Mouse (Mus musculus) kidney, adult 2 months (tissue): ENCODE measurements around the gene Elp4. TPM values are rescaled to one million over a fixed set of nuclear protein-coding genes. Genes with fewer than 3 reads are reported as not detected.

ENCODE experiments used
- DNase-seq: peaks from one replicate; pipeline ENCODE4 v3.0.0; 2021
- H3K27ac ChIP-seq: fragments of 200-500 bp; 2 replicates; pipeline ENCODE4 v1.5.1; 2012; ENCODE audit warnings: low read depth, low read length, control low read depth, inconsistent platforms; ENCODE audit not compliant: insufficient read depth
- H3K27me3 ChIP-seq: fragments of 200-500 bp; replicated peaks from 2 replicates; pipeline ENCODE4 v1.6.1; 2012; ENCODE audit warnings: mild to moderate bottlenecking, moderate library complexity, low read length, inconsistent platforms; ENCODE audit not compliant: control insufficient read depth, insufficient read depth
- H3K36me3 ChIP-seq: fragments of 200-500 bp; 2 replicates; pipeline ENCODE4 v1.6.1; 2012; ENCODE audit warnings: mild to moderate bottlenecking, moderate library complexity, low read length, inconsistent platforms; ENCODE audit not compliant: control insufficient read depth, insufficient read depth
- H3K4me1 ChIP-seq: fragments of 200-500 bp; 2 replicates; pipeline ENCODE4 v1.6.1; 2011; ENCODE audit warnings: low read length; ENCODE audit not compliant: control insufficient read depth, insufficient read depth
- H3K4me3 ChIP-seq: fragments of 200-500 bp; 2 replicates; pipeline ENCODE4 v1.5.1; 2011; ENCODE audit warnings: mild to moderate bottlenecking, low read depth, low read length, control low read depth; ENCODE audit not compliant: insufficient read depth
- CTCF ChIP-seq: fragments of 200-500 bp; conservative IDR thresholded peaks from 2 replicates; pipeline ENCODE4 v1.5.1; 2011; ENCODE audit warnings: low read depth, mild to moderate bottlenecking, control low read depth, low read length, moderate library complexity, mixed read lengths; ENCODE audit not compliant: insufficient read depth, insufficient read length
- POLR2A ChIP-seq: fragments of 200-500 bp; IDR thresholded peaks from one replicate; pipeline ENCODE4 v1.6.1; 2011; ENCODE audit warnings: low read depth, low read length, control low read depth
- WGBS: fragments of 180-500 bp; shearing (Covaris S2); methylation state at CpG from one replicate; pipeline ENCODE4 v1.1.7; 2018; 5-methylcytosine and 5-hydroxymethylcytosine counted together
- polyA plus RNA-seq: library from polyadenylated mRNA; depleted of rRNA; stranded (reverse); fragments of >200 nt; gene quantifications from 2 replicates; pipeline ENCODE4 v1.2.3, GENCODE M21; 2012

The Elp4 gene
- polyA plus RNA-seq, 1 experiment = 3.3 TPM

- Histone ChIP-seq H3K27ac (no peak overlapping the region), H3K4me3 (no peak overlapping the region), H3K4me1 (no peaks in the 10 kb centered on the region), H3K27me3 (no peaks in the 10 kb centered on the region), H3K36me3 (no peaks in the 10 kb centered on the region; the same call in 1 of the 2 replicates)
- 95% methylated on average over 5 of the region's 5 CpGs for WGBS
- no peak for DNase-seq
- TF ChIP-seq CTCF (no peak), POLR2A (no peak)
Observed at GRCm38 (mm10) chr2:105843151-105843550, 61.2 kb downstream of the Elp4 start.

- no peak for DNase-seq
- H3K4me3 ChIP-seq = no peak overlapping the region
- TF ChIP-seq POLR2A (no peak), CTCF (no peak)
- H3K27me3 ChIP-seq = no peaks in the 10 kb centered on the region
- 98% methylated on average over 1 of the region's 1 CpGs for WGBS
- H3K27ac ChIP-seq = no peak overlapping the region
- no peaks in the 10 kb centered on the region for H3K36me3 ChIP-seq
- H3K4me1 ChIP-seq = no peaks in the 10 kb centered on the region
Observed at GRCm38 (mm10) chr2:105817965-105818364, 86.4 kb downstream of the Elp4 start.

- Histone ChIP-seq H3K27me3 (no peaks in the 10 kb centered on the region), H3K27ac (no peak overlapping the region), H3K4me3 (no peak overlapping the region), H3K36me3 (no peaks in the 10 kb centered on the region), H3K4me1 (no peaks in the 10 kb centered on the region)
- WGBS = 83% methylated on average over 3 of the region's 3 CpGs
- DNase-seq = no peak
- TF ChIP-seq CTCF = no peak
- TF ChIP-seq POLR2A = no peak
Observed at GRCm38 (mm10) chr2:105815170-105815569, 89.2 kb downstream of the Elp4 start.

GRCm38 (mm10) chr2:105813041-105813440 lies 91.3 kb downstream of the Elp4 start:
- WGBS = 69% methylated on average over 3 of the region's 3 CpGs
- TF ChIP-seq CTCF = no peak
- no peak for TF ChIP-seq POLR2A
- no peak overlapping the region for H3K4me3 ChIP-seq
- H3K27me3 ChIP-seq = no peaks in the 10 kb centered on the region
- no peak overlapping the region for H3K27ac ChIP-seq
- no peak for DNase-seq
- no peaks in the 10 kb centered on the region for H3K36me3 ChIP-seq
- no peaks in the 10 kb centered on the region for H3K4me1 ChIP-seq

GRCm38 (mm10) chr2:105810286-105810685 lies 94.1 kb downstream of the Elp4 start:
- no peak for DNase-seq
- Histone ChIP-seq H3K27ac (no peak overlapping the region), H3K36me3 (no peaks in the 10 kb centered on the region), H3K27me3 (no peaks in the 10 kb centered on the region), H3K4me3 (no peak overlapping the region), H3K4me1 (no peaks in the 10 kb centered on the region)
- TF ChIP-seq POLR2A = no peak
- no peak for TF ChIP-seq CTCF
- 91% methylated on average over 2 of the region's 2 CpGs for whole genome bisulfite sequencing

- no peak overlapping the region for H3K4me3 ChIP-seq
- no peaks in the 10 kb centered on the region for H3K27me3 ChIP-seq
- TF ChIP-seq POLR2A (no peak), CTCF (no peak)
- peaks cover under 1% of the 10 kb centered on the region; the same call in 1 of the 2 replicates for H3K4me1 ChIP-seq
- no peak overlapping the region for H3K27ac ChIP-seq
- DNase-seq = no peak
- no peaks in the 10 kb centered on the region for H3K36me3 ChIP-seq
- WGBS = 91% methylated on average over 2 of the region's 2 CpGs
Observed at GRCm38 (mm10) chr2:105806571-105806970, 97.8 kb downstream of the Elp4 start.

GRCm38 (mm10) chr2:105806047-105806446 lies 98.3 kb downstream of the Elp4 start:
- H3K27me3 ChIP-seq = no peaks in the 10 kb centered on the region
- WGBS = 91% methylated on average over 4 of the region's 4 CpGs
- no peak overlapping the region for H3K4me3 ChIP-seq
- TF ChIP-seq POLR2A (no peak), CTCF (no peak)
- DNase-seq = no peak
- H3K4me1 ChIP-seq = peaks cover 3% of the 10 kb centered on the region; the same call in 1 of the 2 replicates
- H3K27ac ChIP-seq = no peak overlapping the region
- H3K36me3 ChIP-seq = no peaks in the 10 kb centered on the region
